Mouse (Mus musculus): ENCODE measurements around the gene Map3k13.
"Not testable (repeated sequence)": the region's sequence is repeated elsewhere in the genome, so short reads cannot be mapped to it uniquely, and the experiment has no call there.

Gene Map3k13

DNA sequence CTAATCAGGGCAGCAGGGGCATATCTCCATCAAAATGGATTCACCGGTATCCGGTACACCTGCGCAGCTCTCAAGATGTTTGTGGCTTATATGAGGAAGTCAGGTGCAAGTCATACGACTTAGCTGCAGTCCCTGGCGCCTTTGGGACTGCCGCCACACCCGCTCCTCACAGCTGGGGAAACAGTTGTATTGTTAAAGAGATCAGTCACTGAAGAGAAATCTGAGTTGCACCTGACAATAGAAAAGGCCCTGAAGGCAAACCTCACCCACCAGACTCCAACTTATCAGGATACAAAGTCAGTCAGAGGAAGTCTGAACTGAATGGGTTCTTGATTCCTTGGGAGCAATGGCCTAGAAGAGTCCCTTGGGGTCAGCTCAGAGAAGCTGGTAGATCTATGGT, 13.6 kb downstream of the Map3k13 start:
- not testable (repeated sequence) for DNase-seq (ENCODE audit: low spot score)

DNA sequence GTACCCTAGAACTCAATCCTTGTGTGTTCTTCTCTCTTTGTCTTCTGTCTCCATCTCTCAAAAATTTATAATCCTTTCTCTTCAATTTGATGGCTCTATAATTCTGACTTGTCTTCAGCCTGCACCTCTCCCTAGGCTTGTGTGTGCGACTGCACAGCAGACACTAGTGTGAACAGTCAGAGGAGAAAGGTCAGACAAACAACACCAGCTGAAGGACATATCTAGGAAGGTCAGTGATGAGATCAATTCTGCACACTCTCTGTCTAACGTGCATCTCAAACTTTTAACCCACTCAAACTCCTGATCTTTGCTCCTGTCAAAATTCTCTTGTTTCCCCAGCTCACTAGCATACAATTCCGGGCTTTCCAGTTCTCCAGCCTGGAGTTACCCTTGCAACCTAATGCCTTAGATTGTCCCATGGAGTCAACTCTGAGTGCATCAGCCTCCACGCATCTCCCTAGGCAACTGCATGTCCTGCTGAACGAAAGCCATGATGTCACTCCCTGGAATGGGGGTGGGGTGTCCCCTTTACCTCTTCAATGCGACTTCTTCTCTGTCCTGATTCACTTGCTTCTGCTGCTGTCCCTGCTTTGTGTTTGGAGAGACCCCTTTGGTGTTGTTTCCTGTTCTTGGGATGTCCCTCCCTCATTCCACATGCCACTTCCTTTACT, 19.2 kb downstream of the Map3k13 start:
- DNase-seq (ENCODE audit: low spot score), result no peak

DNA sequence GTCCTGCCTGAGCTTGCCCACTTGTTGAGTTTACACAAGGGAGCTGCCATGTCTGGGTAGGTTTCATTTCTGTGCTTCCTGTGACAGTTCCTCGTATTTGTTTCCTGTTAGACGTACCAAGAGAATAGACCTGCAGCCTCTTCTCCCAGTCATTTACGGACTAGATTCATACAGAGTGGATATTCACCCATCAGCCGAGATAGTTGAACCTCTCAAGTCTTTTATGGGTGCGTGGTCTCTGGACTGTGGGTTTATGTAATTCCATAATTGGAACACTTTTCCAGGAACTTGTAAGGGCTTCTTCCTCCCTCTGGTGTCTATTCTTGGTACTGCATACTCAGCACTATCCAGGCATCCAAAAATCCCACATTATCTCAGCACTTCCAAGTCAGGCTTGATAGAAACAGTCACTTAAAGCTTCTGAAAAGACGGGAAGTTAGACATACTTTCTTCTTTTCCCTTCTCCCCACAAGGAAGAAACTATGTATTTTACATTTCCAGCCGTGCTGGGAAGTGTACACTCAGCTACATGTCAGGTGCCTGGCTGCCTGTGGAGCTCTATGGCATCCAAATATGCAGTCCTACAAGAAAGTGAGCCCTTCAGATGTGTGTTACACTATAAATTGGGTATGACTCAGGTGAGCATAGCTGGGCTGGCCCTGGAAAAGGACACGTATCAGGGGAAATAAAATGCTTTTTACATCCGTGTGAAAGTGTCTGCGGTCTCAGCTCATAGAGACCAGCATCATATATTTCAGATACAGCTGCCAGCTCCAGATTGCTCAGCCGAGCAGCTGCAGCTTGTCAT, 20.9 kb downstream of the Map3k13 start:
- DNase-seq (ENCODE audit: low spot score), result no peak

DNA sequence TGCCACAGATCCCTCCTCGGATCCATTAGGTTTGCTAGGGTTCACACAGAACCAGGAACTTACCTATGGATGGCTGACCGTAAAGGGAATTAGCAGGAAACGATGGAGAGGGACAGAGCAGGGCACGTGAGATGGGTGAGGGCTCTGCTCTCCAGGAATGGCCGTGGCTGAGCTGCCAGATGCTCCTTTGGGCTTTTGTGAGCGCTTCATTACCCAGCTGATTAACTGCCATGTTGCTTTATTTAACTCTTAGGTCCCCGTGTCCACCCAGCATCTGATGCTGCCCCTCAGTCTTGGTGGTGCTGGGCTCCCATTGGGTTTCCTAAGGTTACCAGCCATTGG, 21.5 kb downstream of the Map3k13 start:
- DNase-seq (ENCODE audit: low spot score), result no peak

DNA sequence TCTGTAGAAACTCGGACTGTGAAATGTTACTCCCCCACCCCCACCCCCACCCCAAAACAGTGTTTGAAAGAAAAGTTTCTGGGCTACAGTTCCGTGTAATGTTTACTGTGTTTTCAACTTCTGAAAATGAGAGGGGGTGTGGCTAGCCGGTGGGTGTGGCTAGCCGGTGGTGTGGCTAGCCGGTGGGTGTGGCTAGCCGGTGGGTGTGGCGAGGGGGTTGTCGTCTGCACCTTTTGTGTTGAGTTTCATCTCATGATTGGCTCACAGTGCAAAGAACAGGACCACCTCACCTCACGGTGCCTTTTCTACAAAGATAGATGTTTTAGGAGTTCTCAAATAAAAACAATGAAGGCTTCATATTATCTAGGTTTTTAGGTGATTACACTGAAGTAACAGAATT, 24.0 kb downstream of the Map3k13 start:
- no peak for DNase-seq (ENCODE audit: low spot score)

DNA sequence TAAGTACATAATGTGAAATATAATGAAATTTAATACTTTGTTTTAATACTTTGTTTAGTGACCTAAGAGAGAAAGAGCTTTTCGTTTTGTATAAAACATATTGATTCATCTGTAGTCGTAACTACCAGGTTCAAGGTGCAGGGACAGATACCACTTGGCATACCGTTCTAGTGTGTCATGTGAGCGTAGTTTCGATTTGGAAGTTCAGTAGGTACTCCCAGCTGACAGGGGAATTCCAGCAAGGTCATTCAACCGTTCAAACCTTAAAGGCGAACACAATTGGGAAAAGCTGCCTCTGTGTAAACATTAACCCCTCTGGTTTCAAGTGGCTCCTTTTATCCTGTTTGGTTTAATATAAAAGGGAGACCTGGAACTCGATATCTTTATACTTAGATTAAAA, 24.5 kb downstream of the Map3k13 start:
- DNase-seq (ENCODE audit: low spot score), result no peak

DNA sequence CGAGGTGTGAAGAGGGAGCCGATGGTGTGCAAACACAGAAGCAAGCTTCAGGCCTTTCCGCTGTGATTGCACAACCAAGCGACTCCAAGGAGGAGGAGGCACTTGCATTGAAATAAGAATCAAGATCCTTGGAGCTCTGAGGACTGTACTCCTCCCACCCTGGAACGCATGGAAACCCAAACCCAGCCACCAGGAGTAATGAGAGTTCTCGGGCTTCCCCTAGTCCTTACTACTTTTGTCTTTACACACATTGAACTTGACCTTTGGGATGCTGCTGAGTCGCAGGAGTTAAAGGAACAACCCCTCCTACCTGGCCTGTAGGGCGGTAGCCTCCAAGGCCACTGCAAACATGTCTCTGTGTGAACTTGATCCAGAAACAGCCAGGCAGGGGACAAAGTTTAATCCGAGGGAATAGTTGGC, 31.5 kb downstream of the Map3k13 start:
- DNase-seq (ENCODE audit: low spot score), result no peak

DNA sequence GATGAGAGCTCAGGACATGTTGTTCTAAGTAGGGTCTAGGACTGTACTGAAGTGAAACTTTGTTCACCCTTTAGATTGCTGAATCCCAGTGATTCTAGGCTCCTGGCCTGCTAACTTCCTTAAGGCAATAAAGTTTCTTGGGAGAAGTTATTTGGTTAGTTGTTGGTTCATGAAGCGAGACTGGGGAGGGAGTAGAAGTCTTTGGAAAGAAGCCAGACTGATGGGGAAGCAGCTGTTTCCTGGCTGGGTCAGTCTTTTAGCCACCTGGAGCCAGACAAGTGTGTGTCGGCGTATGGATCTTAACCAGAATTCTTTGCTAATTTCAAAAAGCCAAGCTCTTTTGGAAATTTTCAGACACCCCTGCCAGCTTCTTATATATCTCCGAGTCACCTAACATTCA, 33.0 kb downstream of the Map3k13 start:
- DNase-seq (ENCODE audit: low spot score), result no peak

DNA sequence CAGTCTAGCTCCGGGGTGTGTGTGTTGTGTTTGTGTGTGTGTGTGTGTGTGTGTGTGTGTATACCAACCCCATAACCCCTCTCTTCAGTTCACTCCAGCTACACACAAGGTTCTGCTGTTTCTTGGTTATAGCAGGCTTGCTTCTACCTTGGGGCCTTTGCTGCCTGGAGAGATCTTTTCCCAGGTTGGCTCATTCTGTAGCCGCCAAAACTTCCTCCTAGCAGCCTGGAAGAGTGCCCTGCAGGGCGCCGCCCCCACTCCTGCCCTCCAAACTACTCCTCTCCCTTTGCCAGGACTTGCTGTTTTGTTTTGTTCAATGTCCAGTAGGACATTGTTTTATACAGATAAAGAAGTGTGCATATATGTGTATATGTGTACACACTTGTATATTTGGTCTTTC, 33.4 kb downstream of the Map3k13 start:
- no peak for DNase-seq (ENCODE audit: low spot score)

DNA sequence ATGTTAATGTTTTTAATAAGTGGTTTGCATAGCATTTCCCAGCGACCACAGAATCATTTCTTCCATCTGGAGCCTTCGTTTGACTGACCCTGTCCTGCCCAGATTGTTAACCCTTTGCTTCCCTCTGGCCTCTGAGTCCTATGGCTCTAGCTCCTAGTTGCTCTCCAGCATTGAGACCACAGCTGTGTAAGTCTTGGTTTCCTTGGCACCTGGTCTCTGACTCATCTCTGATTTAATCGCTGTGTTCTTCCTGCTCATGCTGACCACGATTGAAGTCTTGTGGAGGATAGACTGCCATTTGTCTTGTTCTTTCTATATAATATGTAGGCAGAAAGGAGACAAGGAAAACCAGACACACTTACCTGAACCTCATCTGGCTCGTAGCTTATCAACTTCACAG, 35.6 kb downstream of the Map3k13 start:
- no peak for DNase-seq (ENCODE audit: low spot score)

DNA sequence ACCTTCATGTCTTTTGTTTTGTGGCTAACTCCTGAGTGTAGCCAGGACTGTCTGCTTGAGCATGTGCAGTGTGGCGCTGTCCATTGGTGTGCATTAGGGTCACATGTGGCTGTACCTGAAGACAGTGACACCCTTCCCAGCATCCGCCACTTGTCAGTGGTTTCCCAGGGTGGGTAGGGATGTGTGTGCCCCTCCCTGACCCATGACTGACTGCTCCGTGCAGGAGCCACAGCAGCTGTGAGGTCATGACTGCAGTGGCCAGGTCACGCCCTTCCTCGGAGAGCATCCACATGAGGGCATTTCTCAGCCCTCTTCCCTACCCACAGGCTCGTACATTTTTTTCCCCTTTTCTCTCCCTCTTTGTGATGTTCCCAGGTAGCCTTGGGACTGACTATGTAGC, 36.6 kb downstream of the Map3k13 start:
- DNase-seq (ENCODE audit: low spot score), result no peak

DNA sequence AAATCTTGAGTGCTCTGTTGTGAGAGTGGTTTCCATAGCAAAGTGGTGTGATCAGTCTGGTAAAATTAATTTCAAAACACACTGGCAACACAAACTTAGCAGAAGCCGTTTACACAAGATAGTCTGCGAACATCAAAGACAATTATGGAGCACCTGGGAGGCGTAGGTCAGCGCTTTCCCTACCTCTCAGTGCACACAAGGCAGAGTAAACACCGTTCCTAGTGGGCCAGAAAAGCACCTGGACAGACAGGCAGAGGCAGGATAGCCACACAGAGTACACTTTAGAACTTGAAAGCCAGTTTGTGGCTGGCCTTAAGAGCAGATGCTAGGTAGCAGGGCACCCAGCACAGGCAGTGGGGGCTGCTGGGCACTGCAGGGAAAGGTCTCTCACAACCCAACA, 37.6 kb downstream of the Map3k13 start:
- no peak for DNase-seq (ENCODE audit: low spot score)

DNA sequence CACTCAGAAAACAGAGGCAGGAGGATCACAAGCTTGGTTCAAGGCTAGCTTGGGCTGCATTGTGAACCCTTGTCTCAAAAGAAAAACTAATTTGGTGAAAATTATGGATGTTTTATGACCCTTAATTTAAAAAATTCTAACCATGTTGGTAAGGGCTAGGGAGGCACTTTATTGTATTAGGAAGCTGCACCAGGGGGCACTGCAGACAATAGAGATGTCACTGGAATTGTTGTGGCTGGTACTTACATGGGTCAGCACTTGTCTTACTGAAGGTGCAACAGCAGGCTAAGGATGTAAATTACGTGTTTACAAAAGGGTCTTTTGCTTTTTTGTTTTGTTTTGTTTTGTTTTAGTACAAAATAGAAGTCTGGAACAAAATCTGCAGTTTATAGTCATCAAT, 39.3 kb downstream of the Map3k13 start:
- DNase-seq (ENCODE audit: low spot score), result no peak

DNA sequence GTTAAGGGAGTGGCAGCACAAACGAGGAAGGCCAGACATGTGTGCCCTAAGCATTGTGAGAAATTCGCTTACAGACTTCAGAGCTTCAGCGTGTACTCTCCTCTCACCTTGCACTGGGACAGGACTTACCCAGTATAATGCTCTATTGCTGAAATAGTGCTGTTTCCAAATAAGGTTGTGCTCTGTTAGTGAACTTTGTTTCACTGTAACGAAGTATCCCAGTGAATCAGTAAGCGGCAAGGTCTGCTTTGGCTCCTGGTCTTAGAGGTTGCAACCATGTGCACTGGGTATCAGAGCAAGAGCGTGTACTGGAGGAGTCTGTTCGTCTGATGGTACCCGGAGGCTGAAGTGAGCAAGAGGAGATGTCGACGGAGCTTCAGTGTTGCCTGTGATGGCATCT, 39.8 kb downstream of the Map3k13 start:
- no peak for DNase-seq (ENCODE audit: low spot score)

DNA sequence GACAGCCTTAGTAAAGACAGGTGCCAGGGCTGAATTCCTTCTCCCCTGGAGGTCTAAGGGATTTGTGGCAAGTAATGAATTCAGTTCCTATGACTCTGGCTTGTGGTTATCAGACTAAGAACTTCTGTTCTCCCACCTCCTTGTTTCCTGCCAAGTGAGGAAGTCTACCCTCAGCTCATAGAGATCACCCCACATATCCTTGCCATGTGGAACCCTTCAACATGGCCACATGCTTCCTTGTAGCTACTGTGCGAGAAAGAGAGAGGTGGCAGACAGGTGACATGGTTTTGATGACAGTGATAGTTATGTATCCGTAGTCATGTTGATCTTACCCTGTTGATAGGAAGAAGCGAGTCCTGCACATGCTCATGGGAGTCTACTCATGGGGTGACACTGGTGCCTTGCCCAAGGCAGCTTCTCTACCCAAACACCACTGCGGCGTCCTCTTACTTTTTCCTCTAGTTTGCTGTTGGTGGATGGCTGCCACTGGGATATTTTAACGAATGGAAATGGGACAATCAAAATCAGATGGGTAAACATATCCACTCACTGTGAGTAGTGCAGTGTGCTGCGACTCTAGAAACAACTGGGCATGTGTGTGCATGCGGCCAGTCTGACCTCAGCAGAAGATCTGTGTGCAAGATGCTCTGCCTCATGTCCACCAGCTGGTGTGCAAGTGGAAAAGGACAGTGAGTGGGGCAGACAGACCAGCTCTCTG, 40.9 kb downstream of the Map3k13 start:
- DNase-seq (ENCODE audit: low spot score), result no peak

DNA sequence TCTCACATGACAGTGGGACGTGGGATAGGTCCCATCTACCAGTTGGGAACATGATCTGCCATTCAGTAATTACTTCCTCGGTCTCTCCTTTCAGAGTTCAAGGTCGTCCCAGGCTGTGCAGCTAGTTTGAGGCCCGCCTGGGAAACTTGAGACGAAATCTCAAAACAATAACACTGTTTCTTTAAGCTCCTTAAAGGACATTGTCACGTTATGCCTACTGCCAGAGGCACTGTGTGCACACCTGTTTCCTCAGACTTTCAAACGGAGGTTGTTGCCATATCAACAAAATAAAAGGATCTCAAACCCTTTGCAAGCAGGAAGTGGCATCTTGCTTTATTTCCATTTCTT, 41.4 kb downstream of the Map3k13 start:
- no peak for DNase-seq (ENCODE audit: low spot score)

DNA sequence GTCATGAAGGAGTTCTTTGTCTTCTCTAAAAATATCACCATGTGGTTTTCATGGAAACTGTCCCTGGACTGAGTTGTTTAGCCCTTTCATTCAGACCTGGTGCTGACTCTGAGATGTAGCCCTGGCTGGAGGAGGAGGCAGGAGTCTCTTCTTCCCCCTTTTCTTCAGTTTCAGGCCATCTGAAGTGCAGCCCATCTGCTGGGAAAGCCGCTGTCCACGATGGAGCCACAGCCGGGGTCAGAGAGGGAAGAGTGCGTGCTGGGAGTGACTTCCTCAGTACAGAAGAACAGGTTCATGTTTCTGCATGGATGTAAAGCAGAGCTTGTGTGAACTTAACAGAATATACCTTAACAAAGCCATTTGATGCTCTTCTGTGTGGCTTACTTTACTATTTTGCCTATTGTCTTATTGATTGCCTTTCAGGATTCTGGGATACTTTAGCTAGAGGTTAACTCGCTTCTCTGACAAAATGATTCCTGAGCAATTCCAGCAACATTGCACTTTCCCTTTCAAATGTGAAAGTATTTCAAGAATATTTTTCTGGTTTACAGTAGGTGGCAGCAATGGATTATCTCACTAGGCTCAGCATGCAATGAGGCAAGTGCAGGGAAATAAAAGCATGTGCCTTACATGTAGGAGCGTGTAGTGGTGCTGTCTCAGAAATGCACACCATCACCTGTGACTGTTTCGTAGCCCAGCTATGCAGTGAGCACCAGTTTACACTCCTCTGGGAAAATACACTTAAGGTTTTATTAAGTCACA, 42.3 kb downstream of the Map3k13 start:
- no peak for DNase-seq (ENCODE audit: low spot score)

DNA sequence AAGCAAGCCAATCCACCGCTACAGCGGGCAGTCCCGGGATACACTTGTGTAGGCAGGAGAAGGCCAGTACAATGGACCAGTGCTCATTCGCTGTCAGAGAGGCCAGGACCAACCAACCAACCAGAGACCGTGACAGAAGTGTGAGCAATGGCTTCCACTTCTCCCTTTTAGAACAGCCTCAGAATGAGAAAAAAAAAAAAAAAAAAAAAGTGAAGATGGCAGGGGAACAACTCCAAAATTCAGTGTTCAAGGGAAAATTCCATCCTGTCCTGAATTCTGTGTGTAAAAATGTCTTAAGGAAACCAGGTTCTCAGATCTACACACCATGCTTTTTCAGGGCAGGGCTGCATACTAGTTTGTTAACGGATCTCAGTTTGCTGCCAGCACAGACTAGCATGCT, 43.5 kb downstream of the Map3k13 start:
- no peak for DNase-seq (ENCODE audit: low spot score)

DNA sequence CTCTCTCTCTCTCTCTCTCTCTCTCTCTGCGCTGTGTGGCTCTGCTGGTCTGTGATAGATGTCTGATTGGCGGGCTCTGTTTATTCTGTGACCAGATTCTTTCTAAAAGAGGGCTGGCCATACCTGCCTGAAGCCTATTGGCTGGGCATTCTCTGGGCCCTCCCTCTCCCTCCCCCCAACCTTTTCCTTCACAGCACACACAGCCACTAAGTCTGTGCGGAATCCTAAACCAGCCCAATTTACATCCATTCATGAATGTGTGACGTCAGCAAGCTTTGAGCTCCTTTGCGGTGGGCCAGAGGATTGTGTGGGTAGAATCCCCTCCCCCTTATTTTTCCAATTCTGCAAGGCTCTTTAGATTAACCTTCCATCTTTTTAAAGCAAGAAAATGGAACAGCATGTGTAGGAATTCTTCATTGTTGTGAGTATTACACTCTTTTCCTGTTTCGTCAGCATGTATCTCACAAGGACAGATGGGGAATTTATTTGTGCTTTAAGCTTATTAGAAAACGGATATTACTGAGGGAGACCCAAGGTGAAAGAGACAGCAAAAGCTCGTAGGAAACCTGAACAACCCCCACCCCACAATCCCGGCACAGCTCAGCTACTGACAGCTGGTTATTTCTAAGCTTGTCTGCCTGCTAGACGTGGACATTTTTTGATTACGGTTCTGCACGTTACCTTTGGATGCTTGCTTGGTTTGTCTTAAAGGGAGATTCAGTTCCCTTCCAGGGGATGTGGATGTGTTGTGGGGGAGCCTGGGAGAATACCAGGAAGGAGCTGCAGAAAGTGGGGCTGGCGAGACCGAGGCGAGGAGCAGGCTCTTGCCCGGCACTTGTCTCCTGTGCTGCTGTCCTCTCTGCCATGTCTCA, 51.9 kb downstream of the Map3k13 start:
- DNase-seq (ENCODE audit: low spot score), result no peak

DNA sequence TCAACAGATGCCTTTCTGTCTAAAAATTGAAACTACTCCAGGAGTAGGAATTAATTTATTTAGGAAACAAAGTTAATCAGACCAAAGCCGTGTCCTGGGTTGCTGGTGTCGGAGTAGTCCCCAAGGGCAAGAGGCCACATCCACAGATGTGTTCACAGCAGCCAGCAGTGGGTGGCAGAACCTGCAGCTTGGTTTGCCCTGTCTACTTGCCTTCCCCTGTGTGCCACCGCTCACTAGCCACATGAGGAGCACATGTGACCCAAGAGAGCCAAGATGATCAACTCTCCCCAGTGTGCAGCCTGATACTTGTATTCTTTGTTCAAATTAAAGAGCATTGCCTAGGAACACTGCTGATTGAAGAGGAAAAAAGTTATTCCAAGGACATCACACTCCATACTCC, 54.3 kb downstream of the Map3k13 start:
- DNase-seq (ENCODE audit: low spot score), result no peak

DNA sequence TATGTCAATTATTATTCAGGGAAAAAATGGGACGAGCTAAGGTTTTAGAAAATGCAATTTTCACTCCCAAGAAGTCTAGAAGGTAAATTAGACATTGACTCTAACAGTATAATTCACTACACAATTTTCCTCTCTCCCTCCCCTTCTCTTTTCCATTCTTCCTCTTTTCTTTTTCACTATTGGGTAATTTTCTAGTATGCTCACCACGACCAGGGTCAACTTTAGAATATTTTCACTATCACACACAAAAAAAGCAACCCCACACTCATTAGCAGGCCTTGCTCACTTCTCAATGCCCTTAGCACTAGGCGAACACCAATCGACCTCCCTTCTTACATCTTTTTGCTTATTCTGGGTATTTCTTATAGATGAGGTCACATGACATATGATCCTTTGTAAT, 54.7 kb downstream of the Map3k13 start:
- no peak for DNase-seq (ENCODE audit: low spot score)

DNA sequence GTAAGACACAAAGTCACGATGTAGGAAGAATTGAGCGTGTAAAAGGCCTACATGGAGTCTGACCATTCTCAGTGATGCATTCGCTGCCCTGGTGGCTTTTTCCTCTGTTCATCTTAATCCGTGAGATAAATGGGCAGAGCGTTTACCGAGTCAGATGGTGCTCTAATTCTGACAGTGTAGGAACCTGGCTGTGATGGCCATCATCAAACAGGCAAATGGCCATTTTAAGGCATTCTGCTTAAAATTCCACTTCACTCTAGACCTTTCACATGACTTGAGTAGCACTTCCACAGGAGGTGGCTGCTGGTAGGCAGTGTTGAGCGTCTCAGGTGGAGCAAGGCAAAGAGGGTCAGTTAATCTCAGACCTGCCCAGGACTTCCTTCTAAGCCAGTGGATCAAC, 58.2 kb downstream of the Map3k13 start:
- no peak for DNase-seq (ENCODE audit: low spot score)

Measured in urinary bladder, postnatal 10 days (tissue).